Mouse (Mus musculus) kidney, adult 2 months (tissue): ENCODE measurements around the gene Cd180. TPM values are rescaled to one million over a fixed set of nuclear protein-coding genes. Genes with fewer than 3 reads are reported as not detected.
"Not testable (repeated sequence)": the region's sequence is repeated elsewhere in the genome, so short reads cannot be mapped to it uniquely, and the experiment has no call there.

Experiments used
- DNase-seq: peaks from one replicate; pipeline ENCODE4 v3.0.0; 2021
- H3K27ac ChIP-seq: fragments of 200-500 bp; 2 replicates; pipeline ENCODE4 v1.5.1; 2012; ENCODE audit warnings: low read depth, low read length, control low read depth, inconsistent platforms; ENCODE audit not compliant: insufficient read depth
- H3K27me3 ChIP-seq: fragments of 200-500 bp; replicated peaks from 2 replicates; pipeline ENCODE4 v1.6.1; 2012; ENCODE audit warnings: mild to moderate bottlenecking, moderate library complexity, low read length, inconsistent platforms; ENCODE audit not compliant: control insufficient read depth, insufficient read depth
- H3K36me3 ChIP-seq: fragments of 200-500 bp; 2 replicates; pipeline ENCODE4 v1.6.1; 2012; ENCODE audit warnings: mild to moderate bottlenecking, moderate library complexity, low read length, inconsistent platforms; ENCODE audit not compliant: control insufficient read depth, insufficient read depth
- H3K4me1 ChIP-seq: fragments of 200-500 bp; 2 replicates; pipeline ENCODE4 v1.6.1; 2011; ENCODE audit warnings: low read length; ENCODE audit not compliant: control insufficient read depth, insufficient read depth
- H3K4me3 ChIP-seq: fragments of 200-500 bp; 2 replicates; pipeline ENCODE4 v1.5.1; 2011; ENCODE audit warnings: mild to moderate bottlenecking, low read depth, low read length, control low read depth; ENCODE audit not compliant: insufficient read depth
- CTCF ChIP-seq: fragments of 200-500 bp; conservative IDR thresholded peaks from 2 replicates; pipeline ENCODE4 v1.5.1; 2011; ENCODE audit warnings: low read depth, mild to moderate bottlenecking, control low read depth, low read length, moderate library complexity, mixed read lengths; ENCODE audit not compliant: insufficient read depth, insufficient read length
- POLR2A ChIP-seq: fragments of 200-500 bp; IDR thresholded peaks from one replicate; pipeline ENCODE4 v1.6.1; 2011; ENCODE audit warnings: low read depth, low read length, control low read depth
- WGBS: fragments of 180-500 bp; shearing (Covaris S2); methylation state at CpG from one replicate; pipeline ENCODE4 v1.1.7; 2018; 5-methylcytosine and 5-hydroxymethylcytosine counted together
- polyA plus RNA-seq: library from polyadenylated mRNA; depleted of rRNA; stranded (reverse); fragments of >200 nt; gene quantifications from 2 replicates; pipeline ENCODE4 v1.2.3, GENCODE M21; 2012

The Cd180 gene
- polyA plus RNA-seq, 1 experiment: 2.1 TPM

DNA sequence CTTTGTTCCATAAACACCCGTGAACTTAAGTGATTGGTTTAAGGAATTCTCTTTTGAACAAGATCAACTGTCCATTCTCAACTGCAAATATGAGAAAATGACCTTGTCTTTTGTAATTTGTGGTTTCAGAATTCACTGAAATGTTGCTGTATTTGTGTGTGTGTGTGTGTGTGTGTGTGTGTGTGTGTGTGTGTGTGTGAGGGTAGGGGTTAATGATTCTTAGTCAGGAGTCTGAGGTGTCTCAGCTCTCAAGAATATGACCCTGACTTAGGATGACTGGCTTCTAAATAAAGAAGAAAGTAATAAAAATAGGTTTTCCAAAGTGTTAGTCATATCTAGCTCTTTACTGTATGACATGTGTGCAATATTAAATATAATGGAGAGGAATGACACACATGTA is 33.5 kb downstream of the Cd180 start:
- no peak for TF ChIP-seq CTCF
- TF ChIP-seq POLR2A: no peak
- Histone ChIP-seq H3K27me3 (no peaks in the 10 kb centered on the region), H3K4me3 (no peak overlapping the region), H3K36me3 (no peaks in the 10 kb centered on the region), H3K4me1 (no peaks in the 10 kb centered on the region), H3K27ac (no peak overlapping the region)
- no peak for DNase-seq
- 85% methylated on average over 1 of the region's 1 CpGs for WGBS

GRCm38 (mm10) chr13:102728035-102728434 is 34.7 kb downstream of the Cd180 start:
- Histone ChIP-seq H3K36me3 (no peaks in the 10 kb centered on the region), H3K4me3 (no peak overlapping the region), H3K27me3 (no peaks in the 10 kb centered on the region), H3K4me1 (no peaks in the 10 kb centered on the region), H3K27ac (no peak overlapping the region)
- no peak for DNase-seq
- WGBS: 86% methylated on average over 3 of the region's 3 CpGs
- no peak for TF ChIP-seq CTCF
- TF ChIP-seq POLR2A: no peak

GRCm38 (mm10) chr13:102728951-102729350 is 35.6 kb downstream of the Cd180 start:
- WGBS: 81% methylated on average over 7 of the region's 7 CpGs
- not testable (repeated sequence) for DNase-seq, H3K27me3 ChIP-seq, H3K27ac ChIP-seq, H3K36me3 ChIP-seq, H3K4me3 ChIP-seq, H3K4me1 ChIP-seq

GRCm38 (mm10) chr13:102733063-102733462 is 39.7 kb downstream of the Cd180 start:
- Histone ChIP-seq H3K4me1 (no peaks in the 10 kb centered on the region), H3K36me3 (peaks cover 4% of the 10 kb centered on the region), H3K4me3 (no peak overlapping the region), H3K27ac (no peak overlapping the region), H3K27me3 (no peaks in the 10 kb centered on the region)
- DNase-seq: no peak
- 83% methylated on average over 2 of the region's 2 CpGs for WGBS
- TF ChIP-seq POLR2A: no peak
- TF ChIP-seq CTCF: no peak

DNA sequence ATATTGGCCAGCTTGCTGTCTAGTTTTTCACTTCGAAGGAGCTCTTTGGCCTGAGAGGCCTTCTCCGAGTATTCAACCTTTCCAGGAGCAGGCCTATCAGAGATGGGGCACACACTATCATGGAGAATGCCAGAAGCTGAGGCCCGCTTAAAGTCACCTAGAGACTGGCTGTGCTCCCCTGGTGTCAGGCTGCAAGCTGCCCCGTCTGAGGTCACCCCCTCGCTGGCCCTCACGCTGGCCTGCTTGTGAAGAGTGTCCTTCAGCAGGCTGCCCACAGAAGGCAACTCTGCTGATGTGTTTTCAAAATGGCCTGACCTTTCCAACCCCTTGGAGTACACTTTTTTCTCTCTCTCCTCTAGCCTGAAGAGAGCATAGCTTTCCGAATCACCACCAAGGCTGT is 44.5 kb downstream of the Cd180 start:
- DNase-seq: no peak
- Histone ChIP-seq H3K36me3 (peaks cover 6% of the 10 kb centered on the region), H3K4me3 (no peak overlapping the region), H3K4me1 (no peaks in the 10 kb centered on the region), H3K27me3 (no peaks in the 10 kb centered on the region), H3K27ac (no peak overlapping the region)
- WGBS: 92% methylated on average over 7 of the region's 7 CpGs
- TF ChIP-seq CTCF (no peak), POLR2A (no peak)

DNA sequence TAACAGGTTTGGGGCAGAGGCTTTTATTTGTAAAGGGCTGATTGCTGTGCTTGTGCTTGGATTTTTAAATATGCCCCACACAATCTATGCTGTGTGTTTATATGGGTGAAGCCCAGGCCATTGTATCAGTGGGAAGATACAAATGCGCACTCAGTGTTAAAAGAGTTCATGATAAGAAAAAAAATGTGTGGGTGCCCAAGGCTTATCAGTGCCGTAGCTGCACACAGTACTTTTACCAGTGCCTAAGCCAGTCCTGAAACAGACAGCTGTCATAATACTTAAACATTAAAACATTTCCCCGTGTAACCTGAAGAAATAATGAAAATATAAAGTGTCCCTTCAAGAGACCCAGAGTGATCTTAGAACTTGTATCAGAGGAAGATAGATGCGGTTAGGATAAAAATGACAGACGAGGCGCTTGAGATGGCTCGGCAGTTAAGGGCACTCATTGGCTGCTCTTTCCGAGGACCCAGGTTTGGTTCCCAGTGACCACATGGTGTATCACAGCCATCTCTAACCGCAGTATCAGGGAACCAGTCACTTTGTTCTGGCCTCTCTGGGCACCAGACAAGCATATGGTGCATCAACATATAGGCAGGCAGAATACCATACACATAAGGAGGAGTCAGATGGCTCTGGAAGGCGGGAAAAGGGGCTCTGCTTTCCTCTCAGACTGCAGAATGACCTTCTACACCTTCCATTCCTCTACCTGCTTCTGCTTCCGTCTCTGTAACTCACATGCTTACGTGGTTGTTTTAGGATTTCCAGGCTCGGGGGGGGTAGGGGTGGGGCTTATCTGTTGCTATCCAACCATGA is 46.6 kb downstream of the Cd180 start:
- Histone ChIP-seq H3K27me3 (no peaks in the 10 kb centered on the region), H3K36me3 (peaks cover 6% of the 10 kb centered on the region), H3K4me3 (no peak overlapping the region), H3K4me1 (no peaks in the 10 kb centered on the region), H3K27ac (no peak overlapping the region)
- WGBS: 92% methylated on average over 13 of the region's 13 CpGs
- TF ChIP-seq POLR2A: no peak
- no peak for TF ChIP-seq CTCF
- DNase-seq: no peak

DNA sequence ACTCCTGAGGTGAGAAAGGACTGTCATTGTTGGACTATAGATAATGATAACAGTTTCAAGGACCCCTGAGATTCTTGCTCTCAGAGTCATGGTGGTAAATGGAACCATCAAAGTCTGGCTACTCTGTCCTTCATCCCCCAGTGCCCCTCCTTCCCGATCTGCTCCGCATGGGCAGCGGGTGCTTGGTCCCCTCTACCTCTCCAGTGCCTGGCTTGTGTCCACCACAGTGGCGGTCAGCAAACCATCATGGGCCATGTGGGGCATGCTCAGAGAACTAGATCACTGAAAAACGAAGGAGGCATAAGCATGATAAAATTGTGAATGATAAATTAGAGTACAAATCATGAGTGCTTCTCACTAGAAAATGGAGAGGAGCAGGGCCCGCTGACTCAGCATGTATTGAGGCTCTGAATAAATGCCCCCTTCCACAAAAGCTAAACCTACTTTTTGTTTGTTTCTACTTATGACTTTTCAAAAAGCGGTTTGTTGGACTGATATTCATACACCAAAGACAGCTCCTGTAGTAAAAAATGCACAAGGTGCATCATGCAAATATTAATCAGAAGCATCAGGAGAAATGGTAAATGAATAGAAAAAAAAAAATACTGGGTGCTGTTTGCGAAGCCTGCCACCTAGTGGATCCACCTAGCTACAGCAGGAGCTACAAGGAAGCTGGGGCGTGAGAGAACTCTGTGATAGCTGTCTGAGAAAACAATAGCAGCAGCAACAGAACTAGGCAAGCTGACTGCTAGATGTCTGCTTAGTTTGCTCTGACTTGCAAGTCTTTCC is 51.3 kb downstream of the Cd180 start:
- WGBS: 70% methylated on average over 9 of the region's 9 CpGs
- Histone ChIP-seq H3K36me3 (no peaks in the 10 kb centered on the region; the same call in 1 of the 2 replicates), H3K27me3 (no peaks in the 10 kb centered on the region), H3K27ac (no peak overlapping the region), H3K4me1 (no peaks in the 10 kb centered on the region), H3K4me3 (no peak overlapping the region)
- TF ChIP-seq POLR2A (no peak), CTCF (peak; percentile 84)
- peak; percentile 72 for DNase-seq
